Mouse (Mus musculus) adrenal gland, adult 18-20 months (tissue): ENCODE results near the gene Agt. TPM values are rescaled to one million over a fixed set of nuclear protein-coding genes. Genes with fewer than 3 reads are reported as not detected.

Experiments
- DNase-seq, 2 experiments: peaks; one replicate each; pipeline ENCODE4 v3.0.0; 2021 to 2022; ENCODE audit warnings: low spot score in 2 of 2
- total RNA-seq, 2 experiments: library from RNA; stranded (reverse); gene quantifications; 1 replicate in 1 of 2; 2 replicates in 1 of 2; pipeline ENCODE4 v1.2.3; 2021

Agt gene
- total RNA-seq, 2 experiments from 2014 or later, result 1.8 to 11.9 TPM

GRCm38 (mm10) chr8:124556164-124556563 is 13.3 kb downstream of the Agt start:
- DNase-seq, result no peak

GRCm38 (mm10) chr8:124555113-124555750 is 14.3 kb downstream of the Agt start:
- no peak for DNase-seq

GRCm38 (mm10) chr8:124551011-124551661 is 18.4 kb downstream of the Agt start:
- no peak for DNase-seq

- DNase-seq, result no peak
Observed at GRCm38 (mm10) chr8:124548187-124548586, 21.3 kb downstream of the Agt start.

- no peak for DNase-seq
Observed at GRCm38 (mm10) chr8:124547269-124547668, 22.2 kb downstream of the Agt start.

DNA sequence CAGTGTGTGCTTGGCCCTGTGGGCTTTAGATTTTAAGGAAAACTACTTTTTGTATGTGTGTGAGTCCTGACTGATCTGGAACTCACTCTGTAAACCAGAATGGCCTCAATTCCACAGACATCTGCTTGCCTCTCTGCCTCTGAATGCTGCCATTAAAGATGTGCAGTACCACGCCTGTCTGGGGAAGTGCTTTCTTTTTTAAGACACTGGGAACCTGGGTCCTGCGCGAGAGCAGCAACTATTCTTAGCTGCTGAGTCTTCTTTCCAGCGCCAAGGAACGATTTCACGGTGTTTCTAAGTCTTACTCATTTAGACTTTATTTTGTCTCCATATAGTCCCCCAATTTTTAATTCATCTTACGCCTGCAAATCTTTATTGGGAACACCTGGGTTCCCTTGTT is 22.7 kb downstream of the Agt start:
- no peak for DNase-seq

- no peak for DNase-seq
Observed at GRCm38 (mm10) chr8:124546371-124546770, 23.1 kb downstream of the Agt start.

GRCm38 (mm10) chr8:124543272-124543671 is 26.2 kb downstream of the Agt start:
- no peak for DNase-seq

DNA sequence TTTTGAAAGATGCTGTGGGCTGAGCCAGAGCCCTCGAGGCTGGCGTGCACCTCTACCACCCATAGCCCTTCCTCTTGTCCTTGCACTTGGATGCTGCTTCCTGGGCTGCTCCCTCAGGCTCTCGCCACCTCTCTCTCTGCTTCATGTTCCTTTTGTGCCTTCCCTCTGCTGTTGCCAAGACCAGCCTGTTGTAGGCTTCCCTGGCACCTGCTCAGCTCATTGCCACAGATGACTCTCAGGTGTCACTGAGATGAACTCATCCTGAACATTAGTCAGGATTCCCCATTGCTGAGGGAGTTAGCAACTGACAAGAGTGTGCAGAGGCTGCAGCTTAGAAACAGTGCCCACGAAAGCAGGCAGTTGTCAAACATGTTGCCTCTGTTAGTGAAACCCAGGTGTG is 27.5 kb downstream of the Agt start:
- DNase-seq, result no peak

DNA sequence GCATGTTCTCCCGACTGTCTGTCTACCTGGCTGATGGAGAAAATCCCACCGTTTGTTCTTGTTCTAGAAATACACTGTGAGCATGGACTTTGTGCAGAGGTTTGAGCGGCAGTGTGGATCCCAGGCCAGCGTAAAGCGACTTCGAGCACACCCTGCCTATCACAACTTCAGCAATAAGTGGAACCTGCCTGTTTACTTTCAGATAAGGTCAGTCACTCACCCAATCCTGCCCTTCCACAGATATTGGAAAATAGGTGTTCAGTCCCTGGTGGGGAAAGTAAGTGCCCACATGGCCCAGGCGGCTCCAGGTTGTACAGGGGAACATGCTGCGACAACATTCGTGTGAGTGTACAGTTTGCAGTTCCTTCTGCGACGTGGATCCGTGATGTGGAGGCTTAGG is 28.6 kb downstream of the Agt start:
- DNase-seq, result no peak

- no peak for DNase-seq
Observed at GRCm38 (mm10) chr8:124535451-124535850, 34.1 kb downstream of the Agt start.

DNA sequence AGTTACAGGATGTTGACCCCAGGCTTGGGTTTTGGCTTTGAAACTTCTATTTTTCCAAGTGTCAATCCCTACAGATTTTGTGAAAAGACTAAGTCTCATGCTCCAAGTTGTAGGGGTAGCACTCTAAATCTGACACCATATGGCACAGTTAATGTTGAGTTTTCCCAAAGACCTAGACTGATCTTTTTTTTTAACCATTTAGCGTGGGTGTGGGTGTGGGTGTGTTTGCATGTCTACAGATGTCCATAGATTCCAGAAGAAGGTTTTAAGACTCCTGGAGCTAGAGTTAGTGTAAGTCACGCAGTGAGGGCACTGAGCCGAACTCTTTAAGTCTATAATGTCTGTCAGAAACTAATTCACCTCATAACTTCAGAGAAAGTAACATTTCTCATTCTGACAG is 36.9 kb downstream of the Agt start:
- no peak for DNase-seq

DNA sequence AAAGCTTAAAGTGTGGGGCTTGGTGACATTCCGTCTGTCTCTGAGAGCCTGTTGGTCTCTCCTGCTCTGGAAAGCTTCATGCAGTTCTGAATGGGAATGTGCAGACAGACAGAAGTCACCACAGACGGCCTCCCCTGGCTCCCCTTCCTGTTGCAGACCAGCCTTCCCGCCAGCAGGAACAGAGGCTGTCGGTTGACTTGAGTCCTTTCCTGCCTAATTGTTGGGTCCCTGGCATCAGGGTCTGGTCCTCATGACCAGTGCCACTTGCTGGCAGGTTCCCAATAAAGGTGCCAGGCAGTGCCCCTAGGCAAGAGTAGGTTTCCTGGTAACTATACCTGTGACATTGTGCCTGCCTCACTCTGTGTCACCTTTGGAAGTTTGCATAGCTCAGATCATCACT is 38.5 kb downstream of the Agt start:
- no peak for DNase-seq

- DNase-seq, result no peak
Observed at GRCm38 (mm10) chr8:124530556-124530955, 39.0 kb downstream of the Agt start.

GRCm38 (mm10) chr8:124530076-124530475 is 39.4 kb downstream of the Agt start:
- DNase-seq, result no peak

GRCm38 (mm10) chr8:124526261-124526660 is 43.2 kb downstream of the Agt start:
- no peak for DNase-seq

DNA sequence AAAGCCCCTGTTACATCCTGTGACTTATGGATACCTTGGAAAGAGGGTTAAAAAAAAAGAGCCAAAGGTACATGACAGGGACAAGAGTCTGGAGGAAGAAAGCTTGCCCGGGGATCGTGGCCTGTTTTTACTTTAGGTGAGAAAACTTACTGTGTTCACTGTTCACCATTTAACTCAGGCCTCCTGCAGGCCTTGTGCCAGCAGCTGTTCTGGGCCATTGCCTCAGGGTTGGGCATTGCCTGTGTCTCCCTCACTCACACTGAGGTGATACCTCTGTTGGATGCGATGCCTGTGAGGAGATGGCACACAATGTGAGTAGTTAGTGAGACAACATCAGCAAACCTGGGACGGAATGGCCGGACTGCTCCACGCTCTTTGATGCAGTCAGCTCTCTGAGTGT is 47.6 kb downstream of the Agt start:
- no peak for DNase-seq

GRCm38 (mm10) chr8:124520249-124521080 is 49.0 kb downstream of the Agt start, which contains the start of gene Cog2:
TSS of gene Cog2 (plus strand) at chr8:124520767.
- peak; percentile 84 to 86 for DNase-seq

- DNase-seq, result no peak
Observed at GRCm38 (mm10) chr8:124517142-124517541, 52.4 kb downstream of the Agt start.

DNA sequence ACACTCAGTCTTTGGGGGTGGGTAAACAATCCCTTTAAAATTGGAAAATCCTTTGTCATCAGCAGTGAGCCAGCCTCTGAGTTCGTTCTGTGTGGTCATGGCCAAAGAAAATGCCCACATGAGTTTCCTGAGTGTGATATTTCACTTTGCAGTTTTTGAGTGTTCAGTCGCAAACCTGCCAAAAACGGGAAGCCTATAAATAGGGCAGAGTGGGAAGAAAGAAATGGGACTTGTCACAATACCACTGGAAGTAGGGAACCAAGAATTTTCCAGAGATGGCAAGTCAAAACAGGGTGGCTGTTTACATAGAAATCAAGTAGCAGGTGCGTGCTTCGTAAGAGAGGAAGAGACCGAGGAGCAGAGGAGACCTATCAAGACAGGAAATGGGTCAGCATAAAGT is 53.0 kb downstream of the Agt start:
- DNase-seq, result no peak

DNA sequence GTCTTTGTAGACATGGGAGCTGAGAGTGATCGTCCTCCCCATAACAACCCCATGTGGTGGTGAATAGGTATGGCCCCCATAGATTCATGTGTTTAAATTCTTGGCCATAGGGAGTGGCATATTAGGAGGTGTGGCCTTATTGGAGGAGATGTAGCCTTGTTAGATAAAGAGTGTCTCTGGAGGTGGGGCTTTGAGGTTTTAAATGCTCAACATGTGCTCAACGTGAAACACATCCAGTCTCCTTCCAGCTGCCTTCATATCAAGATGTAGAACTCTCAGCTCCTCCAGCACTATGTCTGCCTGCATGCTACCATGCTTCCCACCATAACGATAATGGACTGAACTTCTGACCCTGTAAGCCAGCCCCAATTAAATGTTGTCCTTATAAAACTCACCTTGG is 53.5 kb downstream of the Agt start:
- no peak for DNase-seq

DNA sequence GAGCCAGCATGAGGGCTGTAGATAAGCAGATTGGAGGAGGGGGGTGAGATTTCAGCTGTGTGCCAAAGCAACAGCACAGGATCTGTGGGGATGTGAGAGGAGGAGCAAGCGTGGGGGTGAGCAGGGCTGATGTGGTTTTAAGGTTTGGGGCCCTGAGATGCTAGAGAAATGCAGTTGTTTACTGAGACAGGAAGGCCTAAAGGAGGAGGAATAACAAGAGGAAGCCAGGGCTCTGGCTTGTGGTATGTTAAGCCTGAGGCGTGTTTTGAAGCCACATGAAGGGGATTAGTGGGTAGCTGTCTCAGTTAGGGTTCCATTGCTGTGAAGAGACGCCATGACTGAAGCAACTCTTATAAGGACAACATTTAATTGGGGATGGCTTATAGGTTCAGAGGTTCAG is 60.4 kb downstream of the Agt start:
- no peak for DNase-seq
